Mouse (Mus musculus) urinary bladder, postnatal 14 days (tissue): ENCODE results near the gene Dpy19l3.

Experiments
- DNase-seq: peaks from one replicate; pipeline ENCODE4 v3.0.0; 2021; ENCODE audit warnings: low spot score

Gene Dpy19l3

GRCm38 (mm10) chr7:35688276-35688675 lies 66.0 kb downstream of the Dpy19l3 start:
- DNase-seq: no peak

GRCm38 (mm10) chr7:35687229-35687628 lies 67.0 kb downstream of the Dpy19l3 start:
- DNase-seq: peak; percentile 10

GRCm38 (mm10) chr7:35686756-35687155 lies 67.5 kb downstream of the Dpy19l3 start:
- DNase-seq: peak; percentile 56

GRCm38 (mm10) chr7:35686216-35686615 lies 68.0 kb downstream of the Dpy19l3 start:
- DNase-seq: no peak

GRCm38 (mm10) chr7:35683409-35684122 lies 70.7 kb downstream of the Dpy19l3 start:
- DNase-seq: no peak

- no peak for DNase-seq
Measured at GRCm38 (mm10) chr7:35681559-35681958, 72.7 kb downstream of the Dpy19l3 start.

GRCm38 (mm10) chr7:35678976-35679375 lies 75.3 kb downstream of the Dpy19l3 start:
- DNase-seq: no peak

- no peak for DNase-seq
Measured at GRCm38 (mm10) chr7:35668066-35669041, 85.9 kb downstream of the Dpy19l3 start.

- DNase-seq: no peak
Measured at GRCm38 (mm10) chr7:35663790-35664376, 90.4 kb downstream of the Dpy19l3 start.

GRCm38 (mm10) chr7:35659173-35659572 lies 95.1 kb downstream of the Dpy19l3 start:
- DNase-seq: peak; percentile 36

- DNase-seq: no peak
Measured at GRCm38 (mm10) chr7:35657829-35658228, 96.4 kb downstream of the Dpy19l3 start.

- no peak for DNase-seq
Measured at GRCm38 (mm10) chr7:35651583-35652270, 102.5 kb downstream of the Dpy19l3 start.

GRCm38 (mm10) chr7:35650716-35651410 lies 103.4 kb downstream of the Dpy19l3 start:
- no peak for DNase-seq

- DNase-seq: peak; percentile 36
Measured at GRCm38 (mm10) chr7:35649071-35649470, 105.2 kb downstream of the Dpy19l3 start.

- no peak for DNase-seq
Measured at GRCm38 (mm10) chr7:35648239-35649069, 105.8 kb downstream of the Dpy19l3 start.

- DNase-seq: peak; percentile 98
Measured at GRCm38 (mm10) chr7:35647101-35647698, 107.1 kb downstream of the Dpy19l3 start, which contains the start of gene Pdcd5. TSS of gene Pdcd5 (minus strand) at chr7:35647521.

- DNase-seq: peak; percentile 9
Measured at GRCm38 (mm10) chr7:35646317-35647081, 107.8 kb downstream of the Dpy19l3 start.

- no peak for DNase-seq
Measured at GRCm38 (mm10) chr7:35640072-35640471, 114.2 kb downstream of the Dpy19l3 start.

GRCm38 (mm10) chr7:35636874-35637273 lies 117.4 kb downstream of the Dpy19l3 start:
- DNase-seq: no peak
